Mouse (Mus musculus) c-Kit-positive CD71-negative TER-119-negative erythroid progenitor cells, embryonic 14.5 days (primary cell): ENCODE data around the gene Inafm2.

Source experiments
- DNase-seq: peaks from one replicate; pipeline ENCODE4 v3.0.0-alpha.2; 2013; ENCODE audit warnings: low read depth

Gene Inafm2

DNA sequence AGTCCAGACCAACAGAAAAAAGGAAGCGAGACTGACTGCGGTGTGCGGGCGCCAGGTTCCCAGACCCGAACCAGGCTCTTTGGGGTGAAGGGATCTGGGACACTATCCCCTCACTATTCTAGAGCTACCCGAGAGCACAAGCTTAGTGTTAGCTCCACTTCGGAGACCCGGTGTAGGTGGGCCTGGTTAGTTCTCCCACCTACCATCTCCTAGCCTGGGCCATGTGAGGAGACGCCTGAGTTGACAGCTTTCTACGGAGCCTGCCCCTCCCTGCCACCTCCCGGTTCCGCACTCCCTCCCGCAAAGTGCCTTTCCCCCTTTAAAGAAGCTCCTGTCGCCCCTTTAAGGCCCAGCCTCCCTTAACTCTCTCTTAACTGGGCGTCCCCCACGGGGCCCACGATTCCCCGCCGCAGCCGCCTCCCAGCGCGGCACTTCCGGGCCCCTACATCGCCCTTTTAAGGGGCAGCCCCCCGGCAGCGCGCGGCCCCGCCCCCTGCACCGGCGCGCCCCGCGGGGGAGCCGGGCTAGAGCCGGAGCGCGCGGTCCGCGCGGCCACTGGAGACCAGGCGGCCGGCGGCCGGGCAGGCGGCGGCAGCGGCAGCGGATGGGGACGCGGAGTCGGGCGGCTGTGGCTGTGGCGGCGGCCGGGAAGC, at the start of gene Inafm2:
TSS of gene Inafm2 (plus strand) at position 527 of the 653 bp plus-strand sequence.
- DNase-seq = peak; percentile 78

DNA sequence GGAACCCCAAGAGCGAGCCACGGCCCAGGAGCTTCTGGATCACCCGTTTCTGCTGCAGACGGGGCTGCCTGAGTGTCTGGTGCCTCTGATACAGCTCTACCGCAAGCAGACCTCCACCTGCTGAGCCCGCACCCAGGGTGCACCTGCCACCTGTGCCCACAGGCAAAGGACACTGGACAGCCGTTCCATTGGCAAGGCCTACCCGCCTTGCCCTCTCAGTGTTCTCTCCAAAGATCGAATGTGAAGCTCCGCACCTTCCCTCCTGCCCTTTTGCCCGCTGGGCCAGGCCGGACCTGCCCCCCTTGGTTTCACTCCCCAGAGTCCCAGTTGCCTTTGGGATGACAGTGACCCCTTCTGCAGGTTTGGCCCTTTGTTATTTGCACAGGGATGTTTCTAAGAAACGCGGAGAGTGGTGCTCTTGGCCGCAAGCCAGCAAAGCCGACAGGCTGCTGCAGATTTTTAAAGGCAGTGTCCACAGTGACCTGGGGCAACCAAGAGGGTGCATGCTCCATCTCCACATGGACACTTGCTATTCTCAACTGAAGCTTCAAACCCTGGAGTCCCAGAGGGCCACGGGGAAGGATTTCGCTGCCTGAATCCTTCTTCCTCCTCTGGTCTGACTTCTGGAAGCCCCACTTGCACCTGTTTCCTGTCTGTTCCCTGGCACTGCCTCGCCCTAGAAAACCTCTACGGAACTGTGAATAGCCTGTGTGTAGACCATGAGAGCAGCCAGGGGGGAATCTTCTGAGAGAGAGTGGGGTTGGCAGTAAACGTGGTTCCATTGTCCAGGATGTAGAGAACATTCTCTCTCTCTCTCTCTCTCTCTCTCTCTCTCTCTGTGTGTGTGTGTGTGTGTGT, 48.9 kb upstream of the Inafm2 start:
- no peak for DNase-seq

DNA sequence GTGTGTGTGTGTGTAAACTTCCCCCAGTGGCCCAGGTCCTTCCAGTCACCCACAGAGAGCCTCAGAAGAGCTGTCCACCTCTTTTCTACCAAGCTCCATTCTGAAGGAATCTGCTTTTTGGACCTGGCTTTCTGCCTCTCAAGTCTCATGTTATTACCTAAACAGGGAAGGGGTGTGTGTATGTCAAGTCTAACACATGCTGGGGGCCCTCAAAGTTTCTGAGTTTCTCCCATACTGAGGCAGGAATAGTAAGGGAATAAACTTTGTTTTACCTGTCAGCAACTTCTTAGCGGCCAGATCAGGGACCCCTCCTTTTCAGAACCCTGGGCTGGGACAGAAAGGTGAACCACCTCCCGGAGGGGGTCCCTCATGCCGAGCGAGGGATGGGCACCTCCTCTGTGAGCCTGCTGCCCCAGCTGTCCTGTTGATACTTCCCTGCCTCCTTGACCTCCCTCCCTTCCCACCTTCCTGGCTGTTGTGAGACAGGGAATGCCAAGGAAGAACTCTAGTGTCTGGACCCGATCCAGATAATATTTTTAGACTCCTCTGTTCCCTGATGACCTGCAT, 48.2 kb upstream of the Inafm2 start:
- no peak for DNase-seq

- no peak for DNase-seq
Observed at GRCm38 (mm10) chr2:118697955-118698354, 47.6 kb upstream of the Inafm2 start.

DNA sequence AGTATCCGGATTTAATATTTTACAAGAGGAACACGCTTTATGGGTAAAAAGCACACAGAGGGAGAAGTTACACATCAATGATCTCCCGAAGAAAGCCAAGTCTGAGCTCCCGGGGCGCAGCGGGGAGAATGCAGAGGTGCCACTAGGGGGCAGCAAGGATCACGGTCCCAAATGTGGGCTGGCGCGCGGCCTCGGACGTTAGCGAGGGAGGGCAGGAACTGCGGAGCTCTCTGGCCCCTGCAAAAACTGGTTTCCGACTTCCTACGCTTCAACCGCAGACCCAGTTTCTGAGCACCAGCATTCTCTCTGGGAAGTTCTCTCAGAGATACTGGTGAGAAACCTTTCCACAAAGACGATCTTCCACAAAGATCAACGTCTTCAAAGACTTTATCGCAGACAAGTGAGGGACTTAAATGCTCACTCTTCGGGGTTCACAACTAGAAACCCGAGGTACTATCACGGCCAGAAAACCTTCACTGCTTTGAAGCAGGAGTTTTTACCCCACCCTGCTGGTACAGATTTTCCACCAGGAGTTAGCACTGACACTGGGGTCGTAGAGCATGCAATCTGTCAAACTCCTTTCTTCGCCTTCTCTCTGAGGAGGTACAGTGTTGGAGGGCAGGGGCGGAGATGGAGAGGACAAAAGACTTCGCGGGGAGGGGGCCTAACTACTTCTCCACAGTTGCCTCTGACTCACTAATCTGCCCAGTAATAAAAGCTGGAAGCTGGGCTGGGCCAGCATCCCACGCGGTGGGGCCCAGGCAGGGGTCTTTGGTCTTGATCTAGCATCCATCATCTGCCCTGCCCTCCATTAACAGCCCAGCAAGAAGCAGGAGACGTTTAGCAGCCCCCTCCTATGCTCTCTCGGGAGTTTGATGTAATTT, 45.1 kb upstream of the Inafm2 start:
- peak; percentile 76 for DNase-seq

- no peak for DNase-seq
Observed at GRCm38 (mm10) chr2:118701161-118701560, 44.4 kb upstream of the Inafm2 start.

DNA sequence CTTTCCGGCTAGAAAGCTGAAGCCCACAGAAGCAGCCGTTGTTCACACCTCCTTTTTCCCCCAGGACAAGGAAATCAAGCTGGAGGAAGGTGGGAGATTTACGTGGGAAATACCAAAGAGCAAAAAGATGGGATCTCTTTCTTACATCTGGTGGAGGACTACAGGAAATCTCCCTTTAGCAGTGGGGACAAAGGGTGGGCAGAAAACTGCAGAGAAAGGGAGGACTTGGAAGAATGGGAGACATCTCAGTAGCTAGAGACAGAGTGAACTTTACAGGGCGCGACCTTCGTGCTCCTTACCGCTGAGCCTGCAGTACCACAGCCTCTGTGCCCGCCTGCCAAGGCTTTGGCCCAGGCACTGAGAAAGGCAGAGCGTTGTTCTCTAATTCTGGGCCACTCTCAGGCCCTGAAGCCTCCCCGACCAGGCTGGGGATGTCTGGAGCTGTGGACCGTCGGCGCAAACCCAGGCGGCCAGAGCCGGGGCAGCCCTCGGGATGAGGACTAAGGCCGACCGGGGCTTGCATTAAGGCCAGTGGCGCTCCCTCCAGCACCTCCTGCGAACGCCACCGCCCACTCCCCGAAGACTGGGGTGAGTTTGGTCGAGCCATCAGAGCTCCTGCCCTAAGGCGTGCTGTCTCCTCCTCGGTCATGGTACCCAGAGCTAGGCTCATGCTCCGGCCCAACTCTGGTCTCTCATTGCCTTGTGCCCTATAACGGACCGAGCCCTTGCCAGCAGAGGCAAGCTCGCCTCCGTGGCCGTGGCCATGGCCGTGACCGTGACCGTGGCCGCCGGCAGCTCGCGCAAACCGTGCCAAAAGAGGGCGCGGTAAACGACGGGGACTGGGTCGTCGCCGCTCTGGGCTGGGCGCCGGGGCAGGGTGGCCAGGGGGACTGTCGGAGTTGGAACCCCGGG, 43.3 kb upstream of the Inafm2 start:
- no peak for DNase-seq

GRCm38 (mm10) chr2:118702883-118703761, 42.4 kb upstream of the Inafm2 start:
- DNase-seq = no peak

GRCm38 (mm10) chr2:118703913-118704730, 41.4 kb upstream of the Inafm2 start, which contains the start of gene Ankrd63:
Ankrd63 (minus strand) TSS chr2:118703963.
- DNase-seq = no peak

GRCm38 (mm10) chr2:118706436-118706835, 39.1 kb upstream of the Inafm2 start:
- no peak for DNase-seq

DNA sequence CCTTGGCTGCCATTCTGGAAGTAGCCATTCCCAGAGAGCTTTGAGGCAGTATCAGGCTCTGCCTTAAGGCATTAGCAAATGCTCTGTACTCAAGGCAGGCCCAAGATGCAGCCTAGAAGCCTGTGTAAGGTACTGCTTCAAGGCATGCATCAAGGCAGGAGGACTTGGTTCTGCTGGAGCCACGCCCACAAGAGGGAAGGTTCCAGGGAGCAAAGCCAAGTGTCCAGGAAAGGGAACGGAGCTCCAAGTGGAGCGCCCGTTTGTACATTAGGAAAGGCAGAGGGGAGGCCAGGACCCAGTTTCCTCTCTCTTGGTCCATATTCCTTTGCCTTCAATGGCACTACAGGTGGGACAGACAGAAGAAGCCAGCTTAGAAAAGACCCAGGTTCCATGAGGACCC, 37.1 kb upstream of the Inafm2 start:
- no peak for DNase-seq

DNA sequence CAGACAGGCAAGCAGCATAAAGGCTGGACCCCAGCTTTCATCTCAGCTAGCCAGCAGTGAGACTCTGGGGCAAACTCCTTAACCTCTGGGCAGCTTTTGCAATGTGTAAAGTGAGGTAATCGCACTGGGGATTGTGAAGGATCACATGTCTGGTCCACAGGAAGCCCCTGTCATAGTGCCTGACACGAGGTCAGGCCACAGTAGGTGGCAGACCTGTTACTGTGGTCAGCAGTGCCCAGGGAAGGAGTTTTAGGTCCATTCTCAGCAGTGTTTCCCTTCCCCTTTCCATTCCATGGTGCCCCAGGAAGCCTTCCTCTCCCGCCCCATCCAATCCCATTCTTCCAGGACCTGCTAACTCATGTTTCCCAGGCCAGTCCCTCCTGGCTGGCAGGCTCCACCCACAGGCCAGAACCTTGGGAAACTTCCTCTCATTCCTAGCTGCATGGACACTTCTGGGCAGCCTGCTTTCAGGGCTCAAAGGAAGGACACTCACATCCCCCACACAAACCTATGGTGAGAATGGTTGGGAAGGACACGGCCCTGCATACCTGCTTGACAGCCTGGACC, 35.8 kb upstream of the Inafm2 start:
- DNase-seq = no peak

DNA sequence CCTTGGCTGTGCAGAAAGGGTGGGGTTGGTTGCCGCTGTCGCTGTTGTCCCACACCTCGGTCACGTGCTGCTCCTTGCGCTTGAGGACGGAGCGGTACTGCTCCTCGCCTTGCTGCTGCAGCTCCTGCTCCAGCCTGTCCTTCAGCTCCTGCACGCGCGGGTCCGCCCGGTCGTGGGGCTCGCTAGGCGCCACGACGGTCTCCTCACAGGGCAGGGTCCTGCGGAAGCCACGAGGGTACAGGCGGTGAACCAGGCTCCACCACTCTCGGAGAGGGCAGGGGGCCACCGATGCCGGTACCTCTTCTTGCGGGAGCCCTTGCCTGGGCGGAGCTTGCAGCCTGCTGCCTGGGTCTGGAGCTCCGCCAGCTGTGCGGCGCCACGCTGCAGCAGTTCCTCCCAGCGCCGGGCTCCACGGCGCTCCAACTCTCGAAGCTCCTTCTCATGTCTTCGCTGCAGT, 34.5 kb upstream of the Inafm2 start:
- DNase-seq = no peak

DNA sequence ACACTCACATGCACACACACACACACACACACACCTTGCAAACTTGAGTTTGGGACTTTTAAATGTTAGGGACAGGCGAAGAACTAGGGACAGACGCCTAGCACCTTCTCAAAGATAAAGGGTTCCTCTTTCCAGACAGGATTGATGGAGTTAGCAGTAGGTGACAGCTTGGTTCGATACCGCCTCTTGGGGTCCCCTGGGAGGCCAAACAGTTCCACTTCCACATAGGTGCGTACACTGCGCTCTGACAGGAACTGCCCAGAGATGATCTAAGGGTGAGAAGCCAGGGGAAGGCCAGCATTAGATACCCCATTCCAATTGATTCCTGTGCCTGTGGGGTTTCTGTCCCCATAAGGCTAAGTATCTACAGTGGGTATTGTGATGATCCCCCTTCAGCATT, 31.9 kb upstream of the Inafm2 start:
- no peak for DNase-seq

GRCm38 (mm10) chr2:118714230-118714629, 31.3 kb upstream of the Inafm2 start:
- DNase-seq = no peak

DNA sequence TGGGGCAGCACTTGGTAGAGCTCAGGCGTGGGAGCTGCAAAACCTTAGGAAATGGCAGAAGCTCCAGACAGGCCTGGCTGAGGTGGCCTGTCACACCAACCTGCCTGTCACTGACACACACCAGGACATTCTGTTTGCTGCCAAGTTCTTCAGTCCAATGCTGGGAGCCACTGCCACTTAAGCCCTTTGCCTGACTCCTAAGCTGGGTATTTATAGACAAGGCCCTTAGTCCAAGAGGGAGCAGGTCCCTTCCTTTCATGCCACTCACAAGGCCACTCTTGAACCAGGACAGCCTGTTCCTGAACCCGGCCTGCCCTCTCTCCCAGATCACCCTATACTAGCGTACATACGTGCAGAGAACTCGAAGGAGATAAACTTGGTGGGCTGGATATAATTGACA, 28.9 kb upstream of the Inafm2 start:
- DNase-seq = no peak

GRCm38 (mm10) chr2:118723693-118724486, 21.7 kb upstream of the Inafm2 start:
- DNase-seq = no peak

DNA sequence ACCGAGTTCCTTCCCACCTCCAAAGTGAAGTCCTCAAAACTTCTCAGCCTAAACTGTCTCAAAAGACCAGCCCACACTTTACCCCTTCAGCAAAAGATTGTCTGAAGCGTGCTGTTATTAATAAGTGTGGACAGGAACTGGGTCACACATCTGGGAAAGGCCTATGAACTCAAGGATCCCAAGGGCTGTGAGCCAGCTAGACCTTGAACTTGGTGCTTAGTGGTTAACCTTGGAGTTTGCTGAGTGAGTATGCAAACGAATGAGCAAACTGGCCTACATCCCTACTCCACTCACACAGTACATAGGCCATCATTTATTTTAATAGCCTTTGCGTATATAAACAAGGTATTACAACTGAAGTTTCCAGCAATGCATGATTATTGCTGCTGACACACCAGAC, 20.0 kb upstream of the Inafm2 start:
- DNase-seq = no peak
